Mouse (Mus musculus) MEL (cell line): ENCODE measurements at regions not wholly inside any gene's neighbourhood (a gene's known extent, or its start where the extent isn't known, plus 50 kb on each side); places are given as distances from the start of the nearest gene placed in this dataset.

Experiments used
- CHD2 ChIP-seq: IDR thresholded peaks from 2 replicates; pipeline ENCODE4 v1.6.1; 2011; ENCODE audit warnings: low read length, improper control_type of control experiment
- CTCF ChIP-seq, 3 experiments: IDR thresholded peaks in 2 of 3; conservative IDR thresholded peaks in 1 of 3; 2 replicates each; pipeline ENCODE4 v1.5.1; 2011 to 2012; ENCODE audit warnings: low read length in 3 of 3, low read depth in 2 of 3, mild to moderate bottlenecking in 2 of 3, improper control_type of control experiment in 1 of 3, inconsistent platforms in 1 of 3, mixed read lengths in 1 of 3, moderate library complexity in 1 of 3; ENCODE audit not compliant: control insufficient read depth in 1 of 3, insufficient read depth in 1 of 3, poor library complexity in 1 of 3, severe bottlenecking in 1 of 3
- E2F4 ChIP-seq: IDR thresholded peaks from 2 replicates; pipeline ENCODE4 v1.6.1; 2011; ENCODE audit warnings: low read depth, low read length, improper control_type of control experiment, borderline replicate concordance
- GATA1 ChIP-seq: IDR thresholded peaks from 2 replicates; pipeline ENCODE4 v1.6.1; 2011; ENCODE audit warnings: low read depth, low read length, improper control_type of control experiment
- POLR2A ChIP-seq, 2 experiments: IDR thresholded peaks; 2 replicates each; pipeline ENCODE4 v1.6.1; 2011 to 2012; ENCODE audit warnings: low read length in 2 of 2, mild to moderate bottlenecking in 2 of 2, control low read depth in 1 of 2, improper control_type of control experiment in 1 of 2, low read depth in 1 of 2, moderate library complexity in 1 of 2; ENCODE audit not compliant: control insufficient read depth in 1 of 2, insufficient read depth in 1 of 2, poor library complexity in 1 of 2
- RAD21 ChIP-seq: IDR thresholded peaks from 2 replicates; pipeline ENCODE4 v1.6.1; 2011; ENCODE audit warnings: mild to moderate bottlenecking, low read depth, low read length, improper control_type of control experiment
- TAL1 ChIP-seq: IDR thresholded peaks from 2 replicates; pipeline ENCODE4 v1.6.1; 2012; ENCODE audit warnings: mild to moderate bottlenecking, inconsistent platforms, low read length, moderate library complexity, mixed read lengths

DNA sequence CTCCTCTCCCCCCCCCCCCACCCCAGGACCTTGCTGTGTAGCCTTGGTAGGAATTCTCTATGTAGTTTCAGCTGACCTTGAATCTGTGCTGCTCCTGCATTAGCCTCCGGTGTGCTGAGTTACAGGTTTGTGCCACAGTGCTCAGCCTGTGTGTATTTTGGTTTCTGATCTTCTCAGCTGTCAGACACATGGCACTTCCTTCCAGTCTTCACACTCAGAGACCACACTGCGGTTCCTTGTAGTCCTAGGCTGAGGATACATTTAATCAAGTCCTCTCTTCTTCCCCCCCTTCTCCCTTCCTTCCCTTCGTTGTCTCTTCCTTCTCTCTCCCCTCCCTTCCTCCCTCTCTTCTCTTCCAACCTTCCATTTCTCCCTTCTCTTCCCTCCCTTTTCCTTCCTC is 77.7 kb upstream of the Fbxo11 start:
- TF ChIP-seq POLR2A (IDR thresholded peaks at IDR 0.05; ENCODE audit: control insufficient read depth in 1 of 2, insufficient read depth in 1 of 2, low read depth in 1 of 2, low read length in 2 of 2, poor library complexity in 1 of 2) (no peak), RAD21 (no peak), CTCF (IDR thresholded peaks at IDR 0.05 in 2 of 3, conservative IDR thresholded peaks at IDR 0.05 in 1 of 3; ENCODE audit: control insufficient read depth in 1 of 3, insufficient read depth in 1 of 3, low read depth in 2 of 3, low read length in 3 of 3, poor library complexity in 1 of 3, severe bottlenecking in 1 of 3) (no peak), GATA1 (no peak), CHD2 (no peak), TAL1 (no peak), E2F4 (no peak)
